Mouse (Mus musculus) limb, embryonic 14.5 days (tissue): ENCODE measurements around the gene Mapkapk3. TPM values are rescaled to one million over a fixed set of nuclear protein-coding genes. Genes with fewer than 3 reads are reported as not detected.

ENCODE experiments used
- ATAC-seq: fragments of 200-750 bp; cut with Nextera tagmentation; 2 replicates; pipeline ENCODE4 v1.8.0; 2017; ENCODE audit warnings: low read depth, moderate number of reproducible peaks, moderate TSS enrichment; ENCODE audit not compliant: low FRiP score
- DNase-seq: peaks from one replicate; pipeline ENCODE4 v3.0.0-alpha.2; 2015; ENCODE audit warnings: low spot score
- H3K27ac ChIP-seq: fragments of 300-500 bp; sonication (generic); replicated peaks from 2 replicates; pipeline ENCODE4 v1.5.1; 2014; ENCODE audit warnings: low read depth, mild to moderate bottlenecking, low read length, moderate library complexity, mixed read lengths
- H3K27me3 ChIP-seq: fragments of 300-500 bp; sonication (generic); 2 replicates; pipeline ENCODE4 v1.6.1; 2014; ENCODE audit warnings: low read length, mixed read lengths; ENCODE audit not compliant: control insufficient read depth, insufficient read depth
- H3K36me3 ChIP-seq: fragments of 300-500 bp; sonication (generic); 2 replicates; pipeline ENCODE4 v1.6.1; 2014; ENCODE audit warnings: mild to moderate bottlenecking, low read length, moderate library complexity, mixed read lengths; ENCODE audit not compliant: control insufficient read depth, insufficient read depth
- H3K4me1 ChIP-seq: fragments of 300-500 bp; sonication (generic); 2 replicates; pipeline ENCODE4 v1.6.1; 2014; ENCODE audit warnings: antibody characterized with exemption, low read length, mixed read lengths; ENCODE audit not compliant: control insufficient read depth, insufficient read depth
- H3K4me2 ChIP-seq: fragments of 300-500 bp; sonication (generic); replicated peaks from 2 replicates; pipeline ENCODE4 v1.6.1; 2014; ENCODE audit warnings: low read depth, mild to moderate bottlenecking, low read length, moderate library complexity; ENCODE audit not compliant: severe bottlenecking
- H3K4me3 ChIP-seq: fragments of 300-500 bp; sonication (generic); replicated peaks from 2 replicates; pipeline ENCODE4 v1.5.1; 2014; ENCODE audit warnings: low read length
- H3K9ac ChIP-seq: fragments of 300-500 bp; sonication (generic); 2 replicates; pipeline ENCODE4 v1.6.1; 2014; ENCODE audit warnings: mild to moderate bottlenecking, low read depth, low read length, moderate library complexity; ENCODE audit not compliant: severe bottlenecking
- H3K9me3 ChIP-seq: fragments of 300-500 bp; sonication (generic); 2 replicates; pipeline ENCODE4 v1.6.1; 2016; ENCODE audit warnings: low read length; ENCODE audit not compliant: control insufficient read depth
- POLR2A ChIP-seq: fragments of 200-500 bp; IDR thresholded peaks from 2 replicates; pipeline ENCODE4 v1.8.0; 2012; ENCODE audit warnings: inconsistent platforms, mild to moderate bottlenecking, moderate library complexity, borderline replicate concordance; ENCODE audit not compliant: insufficient read depth, insufficient read length; ENCODE audit errors: extremely low read depth
- WGBS: fragments of 180-500 bp; shearing (Covaris S2); extraction: QIAGEN DNeasy Blood & Tissue Kit; methylation state at CpG from one replicate; pipeline ENCODE4 v1.1.7; 2014; 5-methylcytosine and 5-hydroxymethylcytosine counted together
- polyA plus RNA-seq, 2 experiments: library from polyadenylated mRNA; depleted of rRNA in 1 of 2; stranded (reverse) in 1 of 2; unstranded in 1 of 2; fragments of >200 nt; fragmentation: Nextera tagmentation in 1 of 2; extraction: Ambion mirVana in 1 of 2; gene quantifications; 2 replicates each; pipeline versions ENCODE4 v1.2.1 to v1.2.3; 2012 to 2014

Gene Mapkapk3
- polyA plus RNA-seq, 2 experiments, result 9.7 to 15.2 TPM

GRCm38 (mm10) chr9:107281241-107281987 lies 8.3 kb downstream of the Mapkapk3 start:
- DNase-seq (no peak), ATAC-seq (no peak)
- H3K9me3 ChIP-seq, result no peaks in the 10 kb centered on the region
- H3K4me2 ChIP-seq, result no peak overlapping the region
- peaks cover 14% of the 10 kb centered on the region for H3K4me1 ChIP-seq
- no peaks in the 10 kb centered on the region for H3K36me3 ChIP-seq
- no peak overlapping the region for H3K9ac ChIP-seq
- H3K4me3 ChIP-seq, result no peak overlapping the region
- WGBS, result 90% methylated on average over 5 of the region's 5 CpGs
- TF ChIP-seq POLR2A, result no peak
- H3K27ac ChIP-seq, result no peak overlapping the region
- no peaks in the 10 kb centered on the region for H3K27me3 ChIP-seq

GRCm38 (mm10) chr9:107280322-107281027 lies 9.2 kb downstream of the Mapkapk3 start:
- Histone ChIP-seq H3K4me3 (no peak overlapping the region), H3K9me3 (no peaks in the 10 kb centered on the region), H3K9ac (peak overlapping the region; percentile 34; the same call in 1 of the 2 replicates), H3K4me2 (peak overlapping the region; percentile 15), H3K27ac (no peak overlapping the region), H3K36me3 (no peaks in the 10 kb centered on the region), H3K27me3 (no peaks in the 10 kb centered on the region), H3K4me1 (peaks cover 14% of the 10 kb centered on the region)
- no peak for TF ChIP-seq POLR2A
- peak; percentile 23; the same call in 1 of the 2 replicates for ATAC-seq
- DNase-seq, result no peak
- 47% methylated on average over 13 of the region's 13 CpGs for WGBS

DNA sequence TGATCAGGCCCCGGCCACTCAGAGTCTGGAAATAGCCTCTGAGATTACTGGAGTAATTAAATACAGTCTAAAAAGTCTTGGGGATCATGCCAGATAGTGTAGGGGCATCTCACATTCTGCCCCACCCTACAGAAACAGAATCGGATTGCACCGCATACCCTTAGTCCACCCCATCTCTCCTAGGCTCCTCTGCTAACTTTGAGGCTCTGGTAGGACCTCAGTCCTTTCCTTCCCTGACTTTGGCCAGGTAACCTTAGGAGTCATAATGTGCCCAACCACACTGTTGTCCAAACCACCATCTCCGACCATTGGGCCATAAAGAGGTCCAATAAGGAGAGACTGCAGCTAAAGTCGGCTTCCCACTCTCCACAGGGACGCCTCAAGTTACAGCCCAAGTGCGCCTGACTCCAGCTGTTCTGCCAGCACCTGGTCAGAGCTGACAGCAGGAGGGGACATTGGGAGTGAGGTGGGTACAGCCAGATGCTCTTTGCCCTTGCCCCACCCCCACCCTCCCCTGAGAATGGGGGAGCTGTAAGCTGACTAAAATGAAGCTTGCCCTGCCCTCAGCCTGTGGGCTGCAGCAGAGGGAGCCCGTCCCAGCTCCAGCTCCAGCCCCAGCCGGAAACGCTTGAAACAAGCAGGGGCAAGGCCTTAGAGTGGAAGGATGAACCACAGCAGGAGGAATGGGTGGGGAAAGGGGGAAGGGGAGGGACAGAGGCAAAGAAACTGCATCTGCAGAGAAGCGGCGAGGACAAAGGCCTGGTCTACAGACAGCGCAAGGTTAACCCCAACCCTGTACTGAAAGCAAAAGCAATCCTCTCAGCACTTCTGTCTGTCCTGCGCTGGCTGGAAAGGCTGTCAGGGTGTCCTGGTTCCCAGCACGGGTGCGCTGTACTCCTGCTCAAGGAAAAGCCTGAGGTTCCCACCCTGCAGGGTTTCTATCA lies 10.0 kb downstream of the Mapkapk3 start:
- DNase-seq, result no peak

GRCm38 (mm10) chr9:107278527-107279377 lies 10.9 kb downstream of the Mapkapk3 start:
- peaks cover 14% of the 10 kb centered on the region for H3K4me1 ChIP-seq
- WGBS, result 56% methylated on average over 8 of the region's 8 CpGs
- H3K36me3 ChIP-seq, result no peaks in the 10 kb centered on the region
- no peak overlapping the region for H3K9ac ChIP-seq
- no peak overlapping the region for H3K4me2 ChIP-seq
- no peaks in the 10 kb centered on the region for H3K9me3 ChIP-seq
- H3K4me3 ChIP-seq, result no peak overlapping the region
- no peak for TF ChIP-seq POLR2A
- DNase-seq (peak; percentile 32), ATAC-seq (no peak)
- H3K27ac ChIP-seq, result no peak overlapping the region
- no peaks in the 10 kb centered on the region for H3K27me3 ChIP-seq

More for the DNA sequence above, 10.0 kb downstream of the Mapkapk3 start:
- H3K36me3 ChIP-seq, result no peaks in the 10 kb centered on the region
- H3K4me2 ChIP-seq, result peak overlapping the region; percentile 15
- no peak for TF ChIP-seq POLR2A
- peak; percentile 80 for ATAC-seq
- H3K4me1 ChIP-seq, result peaks cover 14% of the 10 kb centered on the region
- no peaks in the 10 kb centered on the region for H3K27me3 ChIP-seq
- no peak overlapping the region for H3K4me3 ChIP-seq
- H3K27ac ChIP-seq, result no peak overlapping the region; the same call in 1 of the 2 replicates
- H3K9me3 ChIP-seq, result no peaks in the 10 kb centered on the region
- H3K9ac ChIP-seq, result peak overlapping the region; percentile 34; the same call in 1 of the 2 replicates
- 20% methylated on average over 16 of the region's 16 CpGs for WGBS
